Mouse (Mus musculus) spleen, adult 2 months (tissue): Measurements from ENCODE around the gene Rbms3. TPM values are rescaled to one million over a fixed set of nuclear protein-coding genes. Genes with fewer than 3 reads are reported as not detected.

Experiments
- DNase-seq, 2 experiments: peaks; one replicate each; pipeline versions ENCODE4 v3.0.0 to v3.0.0-alpha.2; 2012 to 2021; ENCODE audit warnings: low spot score in 2 of 2, low read depth in 1 of 2
- H3K27ac ChIP-seq: fragments of 200-500 bp; 2 replicates; pipeline ENCODE4 v1.5.1; 2012; ENCODE audit warnings: low read length, inconsistent platforms; ENCODE audit not compliant: insufficient read depth
- H3K27me3 ChIP-seq: fragments of 200-500 bp; 2 replicates; pipeline ENCODE4 v1.6.1; 2012; ENCODE audit warnings: mild to moderate bottlenecking, moderate library complexity, low read length, inconsistent platforms; ENCODE audit not compliant: control insufficient read depth, insufficient read depth
- H3K36me3 ChIP-seq: fragments of 200-500 bp; 2 replicates; pipeline ENCODE4 v1.6.1; 2012; ENCODE audit warnings: mild to moderate bottlenecking, low read length, inconsistent platforms; ENCODE audit not compliant: control insufficient read depth, insufficient read depth
- H3K4me1 ChIP-seq: fragments of 200-500 bp; 2 replicates; pipeline ENCODE4 v1.6.1; 2011; ENCODE audit warnings: inconsistent platforms; ENCODE audit not compliant: control insufficient read depth, insufficient read depth, insufficient read length
- H3K4me3 ChIP-seq: fragments of 200-500 bp; 2 replicates; pipeline ENCODE4 v1.5.1; 2011; ENCODE audit warnings: mild to moderate bottlenecking, inconsistent platforms; ENCODE audit not compliant: insufficient read depth, insufficient read length; ENCODE audit errors: extremely low read depth
- CTCF ChIP-seq: fragments of 200-500 bp; IDR thresholded peaks from 2 replicates; pipeline ENCODE4 v1.5.1; 2011; ENCODE audit warnings: mild to moderate bottlenecking, inconsistent platforms; ENCODE audit not compliant: insufficient read depth, insufficient read length, insufficient replicate concordance; ENCODE audit errors: extremely low read depth
- POLR2A ChIP-seq: fragments of 200-500 bp; IDR thresholded peaks from 2 replicates; pipeline ENCODE4 v1.6.1; 2011; ENCODE audit warnings: low read depth, low read length, inconsistent platforms
- WGBS: fragments of 180-500 bp; shearing (Covaris S2); methylation state at CpG from one replicate; pipeline ENCODE4 v1.1.7; 2018; 5-methylcytosine and 5-hydroxymethylcytosine counted together
- polyA plus RNA-seq: library from polyadenylated mRNA; depleted of rRNA; stranded (reverse); fragments of >200 nt; gene quantifications from 2 replicates; pipeline ENCODE4 v1.2.3, GENCODE M21; 2012

The Rbms3 gene
- polyA plus RNA-seq, 1 experiment, result 6.8 TPM

DNA sequence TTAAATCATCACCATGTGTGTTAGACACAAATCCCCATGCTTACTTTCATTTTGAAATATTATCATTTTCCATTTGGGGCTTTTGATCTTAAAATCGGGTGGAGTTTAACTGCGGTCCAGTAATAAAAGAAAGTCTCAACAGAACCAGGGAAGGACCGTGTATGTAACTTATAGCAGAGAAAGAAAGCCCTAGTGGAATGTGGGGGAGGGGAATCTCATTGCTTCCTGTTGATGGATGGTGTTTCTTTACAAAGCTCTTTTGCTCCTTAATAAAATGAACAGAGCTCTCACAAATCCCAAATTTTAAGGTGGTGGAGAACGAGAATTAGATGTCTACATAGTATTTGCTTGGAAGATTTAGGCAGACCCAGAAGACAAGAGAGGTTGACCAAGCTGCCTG, 311.3 kb downstream of the Rbms3 start:
- H3K36me3 ChIP-seq, result no peaks in the 10 kb centered on the region
- H3K4me3 ChIP-seq, result no peak overlapping the region
- H3K4me1 ChIP-seq, result no peaks in the 10 kb centered on the region
- H3K27ac ChIP-seq, result no peak overlapping the region
- 75% methylated on average over 4 of the region's 4 CpGs for WGBS
- no peak for DNase-seq
- H3K27me3 ChIP-seq, result no peaks in the 10 kb centered on the region
- no peak for TF ChIP-seq POLR2A
- no peak for TF ChIP-seq CTCF

DNA sequence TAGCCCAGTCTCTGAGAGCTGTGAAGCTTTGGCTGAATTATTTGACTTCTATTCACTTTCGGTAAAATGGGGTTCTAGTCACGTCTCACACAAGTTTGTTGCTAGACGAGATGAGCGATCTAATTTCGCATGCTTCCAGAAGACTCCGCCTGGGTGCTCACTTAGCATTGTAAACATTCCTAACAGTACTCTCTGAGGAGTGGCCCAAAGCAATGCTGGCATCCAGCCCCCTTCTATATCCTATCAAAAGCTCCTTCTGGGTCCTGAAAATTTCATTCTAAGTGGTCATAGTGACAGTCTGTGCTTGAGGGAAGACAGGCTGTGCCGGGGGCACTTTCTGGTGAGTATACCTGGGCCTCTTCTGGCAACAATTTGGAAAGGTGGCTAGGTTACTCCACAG, 312.5 kb downstream of the Rbms3 start:
- H3K27ac ChIP-seq, result no peak overlapping the region
- H3K4me3 ChIP-seq, result no peak overlapping the region
- no peak for DNase-seq
- 95% methylated on average over 7 of the region's 7 CpGs for WGBS
- no peaks in the 10 kb centered on the region for H3K36me3 ChIP-seq
- TF ChIP-seq POLR2A (no peak), CTCF (no peak)
- H3K27me3 ChIP-seq, result no peaks in the 10 kb centered on the region
- no peaks in the 10 kb centered on the region for H3K4me1 ChIP-seq

DNA sequence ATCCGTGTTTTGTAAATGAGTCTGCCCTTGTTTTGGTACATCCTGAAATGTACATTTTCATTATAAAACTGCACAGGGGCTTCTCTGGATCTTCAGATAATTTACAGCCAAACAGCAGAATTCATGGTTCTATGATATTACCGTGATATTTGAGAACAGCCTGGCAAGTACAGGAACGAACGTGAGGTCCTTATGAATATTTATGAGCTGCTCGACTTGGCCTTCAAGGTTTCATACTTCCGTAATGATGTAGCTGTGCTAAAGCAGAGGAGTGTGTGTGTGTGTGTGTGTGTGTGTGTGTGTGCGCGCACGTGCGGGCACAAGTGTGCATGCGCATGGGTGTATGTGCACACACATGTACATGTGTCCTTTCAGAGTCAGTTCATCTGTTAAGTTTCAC, 316.1 kb downstream of the Rbms3 start:
- H3K4me1 ChIP-seq, result no peaks in the 10 kb centered on the region
- DNase-seq, result no peak
- no peak overlapping the region for H3K27ac ChIP-seq
- H3K36me3 ChIP-seq, result no peaks in the 10 kb centered on the region
- H3K27me3 ChIP-seq, result no peaks in the 10 kb centered on the region
- WGBS, result 92% methylated on average over 11 of the region's 11 CpGs
- TF ChIP-seq POLR2A (no peak), CTCF (no peak)
- no peak overlapping the region for H3K4me3 ChIP-seq

- no peak for TF ChIP-seq POLR2A
- no peak for TF ChIP-seq CTCF
- Histone ChIP-seq H3K4me3 (no peak overlapping the region), H3K4me1 (no peaks in the 10 kb centered on the region), H3K36me3 (no peaks in the 10 kb centered on the region), H3K27me3 (no peaks in the 10 kb centered on the region), H3K27ac (no peak overlapping the region)
- DNase-seq, result no peak
Measured at GRCm38 (mm10) chr9:117309809-117310208, 319.9 kb downstream of the Rbms3 start.

DNA sequence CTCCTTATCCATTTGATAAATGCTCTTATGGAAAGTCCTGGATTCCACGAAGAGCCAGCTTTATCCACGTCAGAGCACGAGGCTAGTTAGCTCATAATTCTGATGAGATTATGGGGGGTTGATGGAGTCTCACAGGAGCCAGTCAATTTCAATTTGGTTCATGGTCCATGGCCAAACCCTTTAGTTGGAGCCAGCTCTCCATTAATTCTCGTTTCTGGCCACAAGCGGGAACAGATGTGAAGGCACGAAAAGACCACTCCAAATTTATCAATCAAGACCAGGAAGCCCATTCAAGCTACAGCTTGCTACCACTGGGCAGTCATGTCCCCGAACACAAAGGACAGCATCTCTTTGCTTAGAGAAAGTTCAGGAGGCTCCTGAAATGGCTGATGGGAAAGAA, 330.7 kb downstream of the Rbms3 start:
- Histone ChIP-seq H3K4me3 (no peak overlapping the region), H3K27ac (no peak overlapping the region), H3K27me3 (no peaks in the 10 kb centered on the region), H3K4me1 (no peaks in the 10 kb centered on the region), H3K36me3 (no peaks in the 10 kb centered on the region)
- no peak for DNase-seq
- WGBS, result 82% methylated on average over 7 of the region's 7 CpGs
- TF ChIP-seq CTCF (no peak), POLR2A (no peak)

DNA sequence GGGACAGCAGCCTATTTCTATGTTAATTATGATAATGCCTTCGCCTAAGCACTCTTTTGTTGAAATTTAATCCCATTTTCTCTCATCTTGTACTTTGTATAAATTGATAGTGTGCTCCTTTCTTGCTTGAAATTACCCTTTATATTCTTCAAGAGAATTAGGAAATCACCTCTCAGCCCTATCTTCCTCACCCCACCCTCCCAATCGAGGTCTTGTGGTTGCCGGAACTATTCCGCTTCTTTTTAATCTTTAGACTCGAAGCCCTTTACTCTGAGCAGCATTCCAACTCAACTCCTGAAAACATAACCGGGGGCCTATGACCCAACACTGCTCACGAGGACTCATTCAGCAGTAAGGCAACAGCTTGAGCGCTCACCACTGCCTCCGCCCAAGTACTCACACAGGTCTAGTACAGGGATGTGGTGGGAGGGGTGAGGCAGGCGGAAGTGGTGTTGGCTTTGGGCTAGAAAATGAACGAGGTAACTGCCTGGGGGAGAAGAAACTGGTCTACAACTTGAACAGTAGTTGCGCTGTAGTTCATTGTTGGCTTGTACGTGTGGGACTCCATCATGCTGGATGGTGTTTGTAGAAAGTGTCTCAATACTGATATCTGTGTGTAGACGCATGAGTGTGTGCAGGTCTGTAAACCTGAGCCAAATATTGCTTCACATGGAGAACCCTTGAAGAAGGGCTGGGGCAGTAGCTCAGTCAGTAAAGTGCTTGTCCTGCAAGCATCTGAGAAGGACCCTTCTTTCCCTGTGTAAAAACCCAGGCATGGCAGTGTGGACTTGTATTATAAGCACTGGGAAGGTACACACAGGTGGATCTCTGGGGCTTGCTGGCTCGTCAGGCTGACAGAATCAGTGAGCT, 331.8 kb downstream of the Rbms3 start:
- H3K4me1 ChIP-seq, result no peaks in the 10 kb centered on the region
- H3K27me3 ChIP-seq, result no peaks in the 10 kb centered on the region
- no peak overlapping the region for H3K4me3 ChIP-seq
- no peak overlapping the region for H3K27ac ChIP-seq
- H3K36me3 ChIP-seq, result no peaks in the 10 kb centered on the region
- no peak for TF ChIP-seq CTCF
- no peak for TF ChIP-seq POLR2A
- DNase-seq, result no peak
- 76% methylated on average over 15 of the region's 15 CpGs for WGBS

DNA sequence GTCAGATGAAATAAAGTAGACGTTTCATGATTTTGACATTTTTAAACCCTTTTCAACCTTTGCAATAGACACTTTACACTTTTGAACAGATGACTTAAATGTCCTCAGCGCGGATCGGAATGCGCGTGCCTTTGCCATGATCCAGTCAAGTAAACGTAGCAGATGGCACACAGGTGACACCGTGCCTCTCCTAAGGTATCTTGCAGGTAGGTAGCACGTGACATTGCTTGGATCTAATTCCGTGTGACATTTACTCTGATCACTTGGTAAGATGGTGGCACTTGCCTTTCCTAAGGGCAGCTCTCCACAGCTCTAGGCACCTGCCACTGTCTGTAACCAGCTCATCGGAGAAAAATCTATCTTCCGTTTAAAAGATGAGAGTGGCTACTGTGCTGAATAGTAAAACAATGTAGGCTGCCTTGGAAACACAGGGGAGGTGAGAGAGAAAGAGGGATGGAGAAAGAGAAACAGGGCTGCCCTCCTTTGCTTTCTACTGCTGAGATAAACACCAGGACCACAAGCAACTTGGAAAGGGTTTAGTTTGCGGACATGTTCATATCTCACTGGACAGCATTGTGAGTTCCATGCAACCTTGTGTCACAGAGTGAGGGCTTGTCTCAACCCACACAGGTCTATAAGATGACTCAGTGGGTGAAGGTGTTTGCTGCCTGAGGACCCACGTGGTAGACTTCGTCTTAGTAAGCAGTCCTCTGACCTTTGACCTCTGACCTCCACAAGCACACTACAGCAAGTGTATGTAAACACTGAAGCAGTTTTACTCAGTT, 338.5 kb downstream of the Rbms3 start:
- WGBS, result 86% methylated on average over 15 of the region's 15 CpGs
- Histone ChIP-seq H3K4me3 (no peak overlapping the region), H3K27me3 (no peaks in the 10 kb centered on the region), H3K27ac (no peak overlapping the region), H3K36me3 (no peaks in the 10 kb centered on the region), H3K4me1 (no peaks in the 10 kb centered on the region)
- TF ChIP-seq POLR2A (no peak), CTCF (no peak)
- no peak for DNase-seq
